Mouse (Mus musculus) thymus, adult 18-20 months (tissue): Measurements from ENCODE around the gene Hsf5.

Experiments
- DNase-seq, 2 experiments: peaks; one replicate each; pipeline ENCODE4 v3.0.0; 2022; ENCODE audit warnings: mixed read lengths in 2 of 2

The Hsf5 gene

GRCm38 (mm10) chr11:87688478-87689203 lies 71.7 kb downstream of the Hsf5 start:
- no peak for DNase-seq

- no peak for DNase-seq
These were observed 72.4 kb downstream of the Hsf5 start for GRCm38 (mm10) chr11:87689402-87689808.

GRCm38 (mm10) chr11:87690054-87690740 lies 73.2 kb downstream of the Hsf5 start:
- DNase-seq = no peak

- no peak for DNase-seq
These were observed 80.2 kb downstream of the Hsf5 start for GRCm38 (mm10) chr11:87697131-87697682.

GRCm38 (mm10) chr11:87698126-87698525 lies 81.2 kb downstream of the Hsf5 start:
- DNase-seq = no peak

GRCm38 (mm10) chr11:87701108-87701507 lies 84.1 kb downstream of the Hsf5 start:
- no peak for DNase-seq

- no peak for DNase-seq
These were observed 85.1 kb downstream of the Hsf5 start for GRCm38 (mm10) chr11:87701877-87702620.

- DNase-seq = no peak
These were observed 86.7 kb downstream of the Hsf5 start for GRCm38 (mm10) chr11:87703654-87704053.

GRCm38 (mm10) chr11:87704289-87704688 lies 87.3 kb downstream of the Hsf5 start:
- DNase-seq = no peak

- no peak for DNase-seq
These were observed 90.6 kb downstream of the Hsf5 start for GRCm38 (mm10) chr11:87707570-87707969.

- no peak for DNase-seq
These were observed 92.0 kb downstream of the Hsf5 start for GRCm38 (mm10) chr11:87708979-87709378.
